Mouse (Mus musculus) CH12F3 (cell line): ENCODE results near the gene Borcs8.

ENCODE experiments used
- in situ Hi-C: fragments of 300-500 bp; cut with MboI; formaldehyde crosslinking; loops from 2 replicates; pipeline ENCODE4 v1.14.3; 2020; ENCODE audit warnings: low sequenced_read_pairs

Gene Borcs8

DNA sequence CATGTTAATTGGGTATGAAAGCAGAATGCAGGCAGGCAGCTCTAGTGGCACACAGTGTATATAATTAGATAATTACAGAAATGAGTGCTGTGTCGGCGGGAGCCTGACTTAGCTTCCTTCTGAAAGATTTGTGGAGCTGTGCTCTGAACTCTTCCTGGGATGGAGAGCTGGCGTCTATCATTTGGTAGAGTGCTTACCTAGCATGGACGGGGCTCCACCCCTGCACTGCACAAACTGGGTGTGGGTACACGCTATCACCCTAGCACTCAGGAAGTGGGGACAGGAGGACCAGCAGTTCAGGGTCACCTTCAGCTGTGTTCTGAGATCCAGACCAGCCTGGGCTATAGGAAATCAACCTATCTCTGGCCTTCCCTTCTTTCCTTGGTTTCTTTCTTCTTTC, 34.0 kb downstream of the Borcs8 start:
- in situ Hi-C loops, result no loop called here

DNA sequence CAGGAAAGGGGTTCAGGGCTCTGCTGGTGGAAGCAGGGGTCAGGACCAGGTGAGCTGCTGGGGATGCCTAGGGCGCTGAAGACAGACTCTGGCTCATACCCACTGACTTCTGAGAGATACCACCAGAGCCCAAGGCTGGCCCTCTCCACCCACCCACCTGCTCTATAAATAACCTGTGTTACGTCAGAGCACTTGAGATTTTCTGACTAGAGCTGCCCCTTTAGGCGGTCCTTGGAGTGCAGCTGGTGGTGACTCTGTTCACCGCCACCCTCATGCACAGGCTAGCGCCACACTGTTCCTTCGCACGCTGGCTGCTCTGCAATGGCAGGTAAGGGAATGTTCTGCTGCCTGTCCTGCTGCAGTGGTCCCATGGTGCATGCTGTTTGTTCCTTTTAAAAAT, 34.8 kb downstream of the Borcs8 start:
- in situ Hi-C loops, result no loop called here

DNA sequence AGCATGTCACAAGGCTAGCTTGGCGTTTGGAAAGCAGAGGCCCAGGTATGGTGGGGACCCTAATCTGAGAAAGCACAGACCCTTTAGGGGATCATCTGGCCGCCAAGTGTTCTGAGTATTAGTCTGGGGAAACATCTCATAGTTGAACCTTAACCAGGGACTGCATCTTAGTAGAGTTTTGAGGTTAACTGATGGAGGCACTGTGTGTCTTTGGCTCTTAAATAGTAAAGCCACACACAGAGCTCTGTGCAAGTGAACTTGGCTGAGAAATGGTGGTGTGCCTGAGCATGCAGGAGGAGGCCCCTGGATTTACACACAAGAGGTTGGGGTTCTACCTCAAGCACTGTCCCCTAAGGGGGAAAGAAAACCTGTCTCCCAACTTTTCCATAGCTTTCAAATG, 38.9 kb downstream of the Borcs8 start:
- in situ Hi-C loops, result no loop called here

DNA sequence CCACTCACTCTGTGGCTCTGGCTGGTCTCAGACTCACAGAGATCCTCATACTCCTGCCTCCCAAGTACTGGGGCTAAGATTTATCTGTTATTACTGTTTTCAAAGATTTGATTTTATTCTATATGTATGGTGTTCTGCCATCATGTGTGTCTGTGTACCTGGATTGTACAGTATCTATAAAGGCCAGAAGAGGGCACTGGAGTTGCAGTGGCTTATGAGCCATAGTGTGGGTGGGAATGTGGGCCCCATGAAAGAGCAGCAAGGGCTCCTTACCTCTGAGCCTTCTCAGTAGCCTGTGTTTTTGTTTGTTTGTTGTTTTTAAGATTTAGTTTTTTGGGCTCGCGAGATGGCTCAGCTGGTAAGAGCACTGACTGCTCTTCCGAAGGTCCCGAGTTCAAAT, 39.8 kb downstream of the Borcs8 start:
- in situ Hi-C loops, result no loop called here

DNA sequence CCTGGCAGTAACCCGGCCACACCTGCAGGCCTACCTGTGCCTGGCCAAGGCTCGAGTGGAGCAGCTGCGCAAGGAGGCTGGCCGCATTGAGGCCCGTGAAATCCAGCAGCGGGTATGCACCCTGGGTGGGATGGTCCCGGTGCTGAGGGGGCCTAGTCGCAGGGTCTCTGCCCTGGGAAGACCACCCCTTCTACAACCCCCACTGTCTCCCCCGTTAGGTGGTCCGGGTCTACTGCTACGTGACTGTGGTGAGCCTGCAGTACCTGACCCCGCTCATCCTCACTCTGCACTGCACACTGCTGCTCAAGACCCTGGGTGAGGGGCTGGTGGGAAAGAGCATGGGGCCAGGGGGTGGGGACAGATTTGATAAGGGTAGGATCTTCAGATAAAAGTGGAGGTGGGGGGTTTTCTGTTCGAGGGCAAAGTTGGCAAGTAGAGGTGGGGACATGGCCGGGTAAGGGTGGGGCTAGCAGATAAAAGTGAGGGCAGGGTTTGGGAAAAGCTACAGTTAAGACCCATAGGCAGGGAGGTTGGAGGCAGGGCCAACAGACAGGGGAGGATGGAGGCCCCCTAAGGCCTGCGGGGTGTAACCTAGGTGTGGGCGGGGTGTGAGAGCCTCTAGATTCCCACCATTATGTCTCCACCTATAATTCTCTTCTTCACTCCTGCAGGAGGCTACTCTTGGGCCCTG, 42.1 kb downstream of the Borcs8 start:
- in situ Hi-C loops, result no loop called here

DNA sequence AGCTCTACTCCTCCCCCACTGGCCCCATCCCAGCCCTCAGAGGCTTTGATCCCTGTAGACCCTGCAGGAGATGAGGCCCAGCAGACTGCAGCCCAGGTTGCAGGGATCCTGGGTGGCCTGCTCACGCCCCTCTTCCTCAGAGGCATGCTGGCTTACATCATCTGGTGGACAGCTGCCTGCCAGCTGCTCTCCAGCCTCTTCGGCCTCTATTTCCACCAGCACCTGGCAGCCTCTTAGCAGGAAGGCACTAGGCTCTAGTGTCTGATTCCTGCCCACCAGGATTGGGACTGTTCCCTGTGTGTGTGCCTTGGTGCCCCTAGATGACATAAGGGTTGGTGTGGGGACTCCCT, 42.6 kb downstream of the Borcs8 start:
- in situ Hi-C loops, result no loop called here

DNA sequence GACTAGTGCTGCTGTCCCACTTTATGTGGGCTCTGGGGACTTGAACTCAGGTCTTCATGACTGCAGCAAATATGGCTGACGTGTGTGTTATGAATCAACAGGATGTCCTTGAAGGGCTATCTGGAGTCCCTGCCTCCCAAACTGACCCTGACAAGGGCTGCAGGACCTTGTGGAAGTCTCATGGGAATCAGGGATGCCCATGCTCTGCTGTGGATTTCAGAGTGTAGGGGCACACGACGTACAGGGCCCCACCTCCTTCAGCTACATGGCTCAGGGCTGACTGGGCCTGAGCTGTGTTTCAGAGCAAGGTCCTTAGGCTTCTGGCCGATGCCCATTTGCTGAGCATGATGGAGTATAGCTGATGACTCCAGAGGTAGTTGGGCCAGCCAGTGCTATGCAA, 43.9 kb downstream of the Borcs8 start:
- in situ Hi-C loops, result no loop called here

DNA sequence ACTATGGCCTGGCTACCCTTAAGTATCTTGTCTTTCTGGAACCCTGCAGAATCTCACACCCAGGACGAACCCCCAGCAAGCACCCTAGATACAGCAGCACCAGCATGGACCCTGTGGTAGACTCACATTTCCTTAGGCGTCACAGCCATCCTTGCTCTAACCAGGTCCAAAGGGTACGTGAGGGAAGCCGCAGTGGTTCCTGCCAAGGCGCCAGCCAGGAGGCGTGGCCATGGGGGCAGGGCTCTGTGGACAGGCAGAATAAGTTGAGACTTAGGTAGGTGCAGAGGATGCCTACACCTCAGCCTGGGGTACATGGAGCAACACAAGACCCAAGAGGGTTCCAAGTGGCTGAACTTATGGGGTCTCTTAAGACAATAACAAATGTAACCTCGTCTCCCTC, 49.4 kb downstream of the Borcs8 start:
- in situ Hi-C loops, result no loop called here

DNA sequence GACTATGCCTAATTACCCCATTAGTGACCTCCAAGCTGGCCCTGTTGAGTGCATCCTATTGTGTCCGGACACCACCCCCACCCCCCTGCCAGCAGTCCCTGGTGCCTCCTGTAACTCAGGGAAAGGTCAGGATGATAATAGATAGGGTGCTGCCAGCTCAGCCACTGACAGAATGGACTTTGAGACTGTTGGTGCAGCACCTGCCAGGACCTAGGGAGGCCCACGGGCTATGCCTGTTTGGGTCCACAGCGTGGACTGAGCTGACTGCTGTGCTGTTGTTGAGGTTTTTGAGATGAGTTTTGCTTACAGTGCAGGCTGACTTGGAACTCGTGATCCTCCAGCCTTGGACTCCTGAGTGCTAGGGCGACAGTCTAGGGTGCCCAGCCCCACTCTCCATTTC, 53.9 kb downstream of the Borcs8 start:
- in situ Hi-C loops, result no loop called here

DNA sequence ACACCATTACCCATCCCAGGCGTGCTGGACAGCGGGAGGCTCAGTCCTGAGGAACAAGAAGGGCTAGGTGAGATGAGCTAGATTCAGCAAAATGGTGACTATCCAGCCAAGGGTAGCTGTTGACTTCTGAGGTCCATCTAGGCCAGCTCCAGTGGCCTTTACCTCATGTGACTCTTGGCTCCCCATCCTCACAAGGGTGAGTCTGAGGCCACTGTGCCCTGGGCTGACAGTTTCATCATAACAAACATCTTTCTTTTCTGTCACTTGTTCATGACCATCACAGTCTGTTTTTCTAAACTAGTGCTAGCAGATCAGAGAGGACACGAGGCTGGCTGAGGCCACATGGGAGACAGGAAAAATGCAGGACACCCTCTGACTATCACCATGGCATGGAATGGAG, 54.9 kb downstream of the Borcs8 start:
- in situ Hi-C loops, result no loop called here

DNA sequence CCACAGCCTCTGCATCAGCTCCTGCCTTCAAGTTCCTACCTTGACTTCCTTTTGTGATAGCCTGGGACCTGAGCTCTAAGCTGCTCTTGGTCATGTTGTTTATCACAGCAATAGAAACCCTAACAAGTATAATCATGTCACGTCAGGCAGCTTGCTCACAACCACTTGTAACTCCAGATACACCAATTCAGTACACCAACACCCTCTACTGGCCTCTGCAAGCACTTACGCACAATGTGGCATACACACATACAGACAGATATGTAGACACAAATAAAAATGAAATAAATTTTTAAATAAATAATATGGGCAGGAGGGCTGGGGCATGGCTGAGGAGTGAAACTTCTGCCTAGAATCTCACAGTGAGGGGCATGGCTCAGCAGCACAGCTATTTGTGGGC, 56.5 kb downstream of the Borcs8 start:
- in situ Hi-C loops, result no loop called here
